Mouse (Mus musculus): ENCODE results near the gene Laptm5. TPM values are rescaled to one million over a fixed set of nuclear protein-coding genes. Genes with fewer than 3 reads are reported as not detected.

Gene Laptm5
- polyA plus RNA-seq, 1 experiment: 436 TPM

GRCm38 (mm10) chr4:130910666-130911065 is 2.3 kb upstream of the Laptm5 start:
- Histone ChIP-seq H3K4me3 (replicated peaks; ENCODE audit: control insufficient read depth, low read depth, low read length) (no peak overlapping the region), H3K4me1 (ENCODE audit: control insufficient read depth, insufficient read depth, low read length) (peaks cover 4% of the 10 kb centered on the region), H3K27ac (ENCODE audit: control insufficient read depth, insufficient read depth, low read depth, low read length, poor library complexity) (0 out of 2 replicates have a peak overlapping the region, but pooled peaks have one; percentile 30)
- WGBS: 4% methylated on average over 7 of the region's 7 CpGs
- TF ChIP-seq CTCF (IDR thresholded peaks at IDR 0.05; ENCODE audit: control insufficient read depth, insufficient read depth, low read length): no peak

GRCm38 (mm10) chr4:130912626-130913025 is 299 bp upstream of the Laptm5 start:
- Histone ChIP-seq H3K4me1 (ENCODE audit: control insufficient read depth, insufficient read depth, low read length) (peaks cover 5% of the 10 kb centered on the region), H3K27ac (ENCODE audit: control insufficient read depth, insufficient read depth, low read depth, low read length, poor library complexity) (peak overlapping the region; percentile 20; the same call in 1 of the 2 replicates), H3K4me3 (replicated peaks; ENCODE audit: control insufficient read depth, low read depth, low read length) (no peak overlapping the region)
- 28% methylated on average over 3 of the region's 3 CpGs for WGBS
- no peak for TF ChIP-seq CTCF (IDR thresholded peaks at IDR 0.05; ENCODE audit: control insufficient read depth, insufficient read depth, low read length)
- TF ChIP-seq POLR2A (IDR thresholded peaks at IDR 0.05; ENCODE audit: borderline replicate concordance, control insufficient read depth, low read depth, low read length): no peak

GRCm38 (mm10) chr4:130913511-130913910 is 586 bp downstream of the Laptm5 start:
- H3K4me3 ChIP-seq (replicated peaks; ENCODE audit: control insufficient read depth, low read depth, low read length): peak overlapping the region; percentile 94
- TF ChIP-seq CTCF (IDR thresholded peaks at IDR 0.05; ENCODE audit: control insufficient read depth, insufficient read depth, low read length): no peak
- TF ChIP-seq POLR2A (IDR thresholded peaks at IDR 0.05; ENCODE audit: borderline replicate concordance, control insufficient read depth, low read depth, low read length): no peak
- 1% methylated on average over 3 of the region's 3 CpGs for WGBS
- H3K27ac ChIP-seq (ENCODE audit: control insufficient read depth, insufficient read depth, low read depth, low read length, poor library complexity): peak overlapping the region; percentile 99
- H3K4me1 ChIP-seq (ENCODE audit: control insufficient read depth, insufficient read depth, low read length): peaks cover 9% of the 10 kb centered on the region

GRCm38 (mm10) chr4:130914011-130914410 is 1.1 kb downstream of the Laptm5 start:
- Histone ChIP-seq H3K4me1 (ENCODE audit: control insufficient read depth, insufficient read depth, low read length) (peaks cover 9% of the 10 kb centered on the region), H3K4me3 (replicated peaks; ENCODE audit: control insufficient read depth, low read depth, low read length) (peak overlapping the region; percentile 94), H3K27ac (ENCODE audit: control insufficient read depth, insufficient read depth, low read depth, low read length, poor library complexity) (peak overlapping the region; percentile 99)
- 7% methylated on average over 4 of the region's 4 CpGs for WGBS
- peak; percentile 68; the same call in 1 of the 2 replicates for TF ChIP-seq POLR2A (IDR thresholded peaks at IDR 0.05; ENCODE audit: borderline replicate concordance, control insufficient read depth, low read depth, low read length)
- no peak for TF ChIP-seq CTCF (IDR thresholded peaks at IDR 0.05; ENCODE audit: control insufficient read depth, insufficient read depth, low read length)

- TF ChIP-seq CTCF (IDR thresholded peaks at IDR 0.05; ENCODE audit: control insufficient read depth, insufficient read depth, low read length): no peak
- under 1% methylated on average over 7 of the region's 7 CpGs for WGBS
- Histone ChIP-seq H3K27ac (ENCODE audit: control insufficient read depth, insufficient read depth, low read depth, low read length, poor library complexity) (peak overlapping the region; percentile 99), H3K4me3 (replicated peaks; ENCODE audit: control insufficient read depth, low read depth, low read length) (peak overlapping the region; percentile 94), H3K4me1 (ENCODE audit: control insufficient read depth, insufficient read depth, low read length) (peaks cover 11% of the 10 kb centered on the region)
These were observed 1.6 kb downstream of the Laptm5 start for GRCm38 (mm10) chr4:130914527-130914926.

GRCm38 (mm10) chr4:130915006-130915667 is 2.2 kb downstream of the Laptm5 start:
- WGBS: 2% methylated on average over 12 of the region's 12 CpGs
- H3K27ac ChIP-seq (ENCODE audit: control insufficient read depth, insufficient read depth, low read depth, low read length, poor library complexity): peak overlapping the region; percentile 55
- H3K4me1 ChIP-seq (ENCODE audit: control insufficient read depth, insufficient read depth, low read length): peaks cover 13% of the 10 kb centered on the region
- no peak for TF ChIP-seq POLR2A (IDR thresholded peaks at IDR 0.05; ENCODE audit: borderline replicate concordance, control insufficient read depth, low read depth, low read length)
- no peak for TF ChIP-seq CTCF (IDR thresholded peaks at IDR 0.05; ENCODE audit: control insufficient read depth, insufficient read depth, low read length)
- peak overlapping the region; percentile 84 for H3K4me3 ChIP-seq (replicated peaks; ENCODE audit: control insufficient read depth, low read depth, low read length)

- TF ChIP-seq POLR2A (IDR thresholded peaks at IDR 0.05; ENCODE audit: borderline replicate concordance, control insufficient read depth, low read depth, low read length): no peak
- no peak for TF ChIP-seq CTCF (IDR thresholded peaks at IDR 0.05; ENCODE audit: control insufficient read depth, insufficient read depth, low read length)
- Histone ChIP-seq H3K4me3 (replicated peaks; ENCODE audit: control insufficient read depth, low read depth, low read length) (peak overlapping the region; percentile 84), H3K4me1 (ENCODE audit: control insufficient read depth, insufficient read depth, low read length) (peaks cover 13% of the 10 kb centered on the region), H3K27ac (ENCODE audit: control insufficient read depth, insufficient read depth, low read depth, low read length, poor library complexity) (peak overlapping the region; percentile 55)
- WGBS: 7% methylated on average over 7 of the region's 7 CpGs
These were observed 2.7 kb downstream of the Laptm5 start for GRCm38 (mm10) chr4:130915668-130916035.

- peaks cover 15% of the 10 kb centered on the region for H3K4me1 ChIP-seq (ENCODE audit: control insufficient read depth, insufficient read depth, low read length)
- H3K4me3 ChIP-seq (replicated peaks; ENCODE audit: control insufficient read depth, low read depth, low read length): no peak overlapping the region
- TF ChIP-seq POLR2A (IDR thresholded peaks at IDR 0.05; ENCODE audit: borderline replicate concordance, control insufficient read depth, low read depth, low read length) (no peak), CTCF (IDR thresholded peaks at IDR 0.05; ENCODE audit: control insufficient read depth, insufficient read depth, low read length) (no peak)
- H3K27ac ChIP-seq (ENCODE audit: control insufficient read depth, insufficient read depth, low read depth, low read length, poor library complexity): peak overlapping the region; percentile 40
- WGBS: 34% methylated on average over 7 of the region's 7 CpGs
These were observed 3.7 kb downstream of the Laptm5 start for GRCm38 (mm10) chr4:130916639-130917038.

GRCm38 (mm10) chr4:130917564-130917963 is 4.6 kb downstream of the Laptm5 start:
- no peak overlapping the region for H3K4me3 ChIP-seq (replicated peaks; ENCODE audit: control insufficient read depth, low read depth, low read length)
- H3K4me1 ChIP-seq (ENCODE audit: control insufficient read depth, insufficient read depth, low read length): peaks cover 18% of the 10 kb centered on the region
- 53% methylated on average over 4 of the region's 4 CpGs for WGBS
- no peak for TF ChIP-seq CTCF (IDR thresholded peaks at IDR 0.05; ENCODE audit: control insufficient read depth, insufficient read depth, low read length)
- 0 out of 2 replicates have a peak overlapping the region, but pooled peaks have one; percentile 0 for H3K27ac ChIP-seq (ENCODE audit: control insufficient read depth, insufficient read depth, low read depth, low read length, poor library complexity)

Data from bone marrow, adult 2 months (tissue).